Mouse (Mus musculus) hindbrain, embryonic 16.5 days (tissue): ENCODE results near the gene Mlh3. TPM values are rescaled to one million over a fixed set of nuclear protein-coding genes. Genes with fewer than 3 reads are reported as not detected.
"Not testable (repeated sequence)": the region's sequence is repeated elsewhere in the genome, so short reads cannot be mapped to it uniquely, and the experiment has no call there.

Experiments used
- ATAC-seq: fragments of 200-750 bp; cut with Nextera tagmentation; 2 replicates; pipeline ENCODE4 v1.8.0; 2017; ENCODE audit warnings: moderate TSS enrichment, moderate library complexity
- H3K27ac ChIP-seq: fragments of 300-500 bp; sonication (generic); 2 replicates; pipeline ENCODE4 v1.5.1; 2014; ENCODE audit warnings: low read depth, mild to moderate bottlenecking, control low read depth, low read length, moderate library complexity
- H3K27me3 ChIP-seq: fragments of 300-500 bp; sonication (generic); replicated peaks from 2 replicates; pipeline ENCODE4 v1.6.1; 2014; ENCODE audit warnings: low read length; ENCODE audit not compliant: control insufficient read depth, insufficient read depth
- H3K36me3 ChIP-seq: fragments of 300-500 bp; sonication (generic); 2 replicates; pipeline ENCODE4 v1.6.1; 2014; ENCODE audit warnings: mild to moderate bottlenecking, low read length, moderate library complexity, mixed read lengths; ENCODE audit not compliant: control insufficient read depth, insufficient read depth
- H3K4me1 ChIP-seq: fragments of 300-500 bp; sonication (generic); 2 replicates; pipeline ENCODE4 v1.6.1; 2014; ENCODE audit warnings: low read depth, low read length; ENCODE audit not compliant: control insufficient read depth, insufficient read depth
- H3K4me2 ChIP-seq: fragments of 300-500 bp; sonication (generic); 2 replicates; pipeline ENCODE4 v1.6.1; 2014; ENCODE audit warnings: mild to moderate bottlenecking, low read length, control low read depth, moderate library complexity
- H3K4me3 ChIP-seq: fragments of 300-500 bp; sonication (generic); 2 replicates; pipeline ENCODE4 v1.5.1; 2014; ENCODE audit warnings: mild to moderate bottlenecking, low read length, control low read depth, moderate library complexity
- H3K9ac ChIP-seq: fragments of 300-500 bp; sonication (generic); 2 replicates; pipeline ENCODE4 v1.6.1; 2014; ENCODE audit warnings: low read depth, mild to moderate bottlenecking, control low read depth, low read length, moderate library complexity
- H3K9me3 ChIP-seq: fragments of 300-500 bp; sonication (generic); 2 replicates; pipeline ENCODE4 v1.6.1; 2014; ENCODE audit warnings: mild to moderate bottlenecking, low read length, moderate library complexity; ENCODE audit not compliant: control insufficient read depth
- WGBS: fragments of 180-500 bp; shearing (Covaris S2); extraction: QIAGEN DNeasy Blood & Tissue Kit; methylation state at CpG from one replicate; pipeline ENCODE4 v1.1.7; 2014; 5-methylcytosine and 5-hydroxymethylcytosine counted together
- polyA plus RNA-seq: library from polyadenylated mRNA; unstranded; fragments of >200 nt; fragmentation: Nextera tagmentation; extraction: Ambion mirVana; gene quantifications from 2 replicates; pipeline ENCODE4 v1.2.1, GENCODE M21; 2015

The Mlh3 gene
- polyA plus RNA-seq, 1 experiment from 2014 or later, result 7.6 TPM

- no peak overlapping the region for H3K4me2 ChIP-seq
- H3K27ac ChIP-seq, result no peak overlapping the region
- H3K9me3 ChIP-seq, result no peaks in the 10 kb centered on the region
- H3K4me3 ChIP-seq, result no peak overlapping the region
- H3K27me3 ChIP-seq, result no peaks in the 10 kb centered on the region
- 45% methylated on average over 2 of the region's 5 CpGs for WGBS
- no peak for ATAC-seq
- H3K9ac ChIP-seq, result no peak overlapping the region
- H3K36me3 ChIP-seq, result no peaks in the 10 kb centered on the region
- peaks cover 11% of the 10 kb centered on the region for H3K4me1 ChIP-seq
These were observed 16.5 kb upstream of the Mlh3 start for GRCm38 (mm10) chr12:85286941-85287340.

GRCm38 (mm10) chr12:85284996-85285395, 14.6 kb upstream of the Mlh3 start:
- Histone ChIP-seq H3K4me3 (no peak overlapping the region), H3K27ac (no peak overlapping the region), H3K4me1 (peaks cover 11% of the 10 kb centered on the region), H3K36me3 (no peaks in the 10 kb centered on the region), H3K4me2 (no peak overlapping the region), H3K9me3 (no peaks in the 10 kb centered on the region), H3K9ac (no peak overlapping the region), H3K27me3 (no peaks in the 10 kb centered on the region)
- no peak for ATAC-seq
- 96% methylated on average over 4 of the region's 4 CpGs for WGBS

- ATAC-seq, result no peak
- Histone ChIP-seq H3K4me1 (peaks cover 14% of the 10 kb centered on the region), H3K27ac (no peak overlapping the region), H3K36me3 (no peaks in the 10 kb centered on the region), H3K4me3 (no peak overlapping the region), H3K27me3 (no peaks in the 10 kb centered on the region), H3K9ac (no peak overlapping the region), H3K4me2 (no peak overlapping the region), H3K9me3 (no peaks in the 10 kb centered on the region)
- 64% methylated on average over 8 of the region's 8 CpGs for WGBS
These were observed 13.9 kb upstream of the Mlh3 start for GRCm38 (mm10) chr12:85284331-85284730.

GRCm38 (mm10) chr12:85281756-85282155, 11.4 kb upstream of the Mlh3 start:
- H3K27ac ChIP-seq, H3K27me3 ChIP-seq, H3K36me3 ChIP-seq, H3K9ac ChIP-seq, H3K4me1 ChIP-seq, H3K9me3 ChIP-seq, H3K4me3 ChIP-seq, ATAC-seq, H3K4me2 ChIP-seq: not testable (repeated sequence)
- 90% methylated on average over 1 of the region's 4 CpGs for WGBS

GRCm38 (mm10) chr12:85280845-85281651, 10.6 kb upstream of the Mlh3 start:
- peak overlapping the region; percentile 95 for H3K4me2 ChIP-seq
- no peak overlapping the region for H3K9ac ChIP-seq
- ATAC-seq, result peak; percentile 3; the same call in 1 of the 2 replicates
- H3K27me3 ChIP-seq, result no peaks in the 10 kb centered on the region
- H3K4me3 ChIP-seq, result peak overlapping the region; percentile 85
- H3K36me3 ChIP-seq, result no peaks in the 10 kb centered on the region
- 52% methylated on average over 12 of the region's 12 CpGs for WGBS
- H3K4me1 ChIP-seq, result peaks cover 6% of the 10 kb centered on the region
- H3K9me3 ChIP-seq, result no peaks in the 10 kb centered on the region
- no peak overlapping the region; the same call in 1 of the 2 replicates for H3K27ac ChIP-seq

- H3K36me3 ChIP-seq, result no peaks in the 10 kb centered on the region
- WGBS, result 0% methylated on average over 31 of the region's 31 CpGs
These were observed 9.9 kb upstream of the Mlh3 start for GRCm38 (mm10) chr12:85280105-85280844.

GRCm38 (mm10) chr12:85279396-85280080, 9.1 kb upstream of the Mlh3 start:
- Histone ChIP-seq H3K4me3 (peak overlapping the region; percentile 85), H3K27me3 (no peaks in the 10 kb centered on the region), H3K4me2 (peak overlapping the region; percentile 95), H3K9me3 (no peaks in the 10 kb centered on the region), H3K9ac (peak overlapping the region; percentile 89), H3K36me3 (peaks cover 3% of the 10 kb centered on the region; the same call in 1 of the 2 replicates), H3K27ac (peak overlapping the region; percentile 82), H3K4me1 (peaks cover 6% of the 10 kb centered on the region)
- ATAC-seq, result peak; percentile 16; the same call in 1 of the 2 replicates
- WGBS, result 2% methylated on average over 10 of the region's 10 CpGs

More at GRCm38 (mm10) chr12:85280105-85280844, 9.9 kb upstream of the Mlh3 start:
- peak overlapping the region; percentile 85 for H3K4me3 ChIP-seq
- H3K27me3 ChIP-seq, result no peaks in the 10 kb centered on the region
- H3K27ac ChIP-seq, result peak overlapping the region; percentile 82
- peak overlapping the region; percentile 89 for H3K9ac ChIP-seq
- H3K9me3 ChIP-seq, result no peaks in the 10 kb centered on the region
- H3K4me1 ChIP-seq, result peaks cover 6% of the 10 kb centered on the region
- H3K4me2 ChIP-seq, result peak overlapping the region; percentile 95
- ATAC-seq, result peak; percentile 99

- Histone ChIP-seq H3K27me3 (no peaks in the 10 kb centered on the region), H3K36me3 (peaks cover 3% of the 10 kb centered on the region; the same call in 1 of the 2 replicates), H3K4me3 (no peak overlapping the region), H3K27ac (no peak overlapping the region), H3K4me2 (no peak overlapping the region), H3K9me3 (no peaks in the 10 kb centered on the region), H3K9ac (no peak overlapping the region), H3K4me1 (peaks cover 6% of the 10 kb centered on the region)
- WGBS, result 94% methylated on average over 10 of the region's 10 CpGs
- ATAC-seq, result no peak
These were observed 8.5 kb upstream of the Mlh3 start for GRCm38 (mm10) chr12:85278919-85279318.

GRCm38 (mm10) chr12:85276273-85276672, 5.9 kb upstream of the Mlh3 start:
- H3K9ac ChIP-seq, result no peak overlapping the region
- ATAC-seq, result no peak
- H3K9me3 ChIP-seq, result no peaks in the 10 kb centered on the region
- no peak overlapping the region for H3K27ac ChIP-seq
- H3K4me3 ChIP-seq, result no peak overlapping the region
- H3K4me1 ChIP-seq, result peaks cover 6% of the 10 kb centered on the region
- peaks cover 3% of the 10 kb centered on the region; the same call in 1 of the 2 replicates for H3K36me3 ChIP-seq
- no peak overlapping the region for H3K4me2 ChIP-seq
- WGBS, result 66% methylated on average over 5 of the region's 5 CpGs
- no peaks in the 10 kb centered on the region for H3K27me3 ChIP-seq
